Mouse (Mus musculus) CH12.LX (cell line): Measurements from ENCODE around the gene Carnmt1. TPM values are rescaled to one million over a fixed set of nuclear protein-coding genes. Genes with fewer than 3 reads are reported as not detected.
A peak's percentile ranks its signal among the peaks of the same experiment; 100 is the strongest.

Source experiments
- DNase-seq: peaks from one replicate; pipeline ENCODE4 v3.0.0-alpha.2; 2013; ENCODE audit errors: extremely low read depth
- H3K27ac ChIP-seq: 2 replicates; pipeline ENCODE4 v1.5.1; 2012; ENCODE audit warnings: low read depth, mild to moderate bottlenecking, control low read depth, moderate library complexity; ENCODE audit not compliant: insufficient read depth
- H3K27me3 ChIP-seq: replicated peaks from 2 replicates; pipeline ENCODE3; 2012; ENCODE audit warnings: inconsistent platforms
- H3K36me3 ChIP-seq, 2 experiments: replicated peaks in 1 of 2; 2 replicates each; pipeline versions ENCODE3 to v1.6.1; 2012; ENCODE audit warnings: inconsistent platforms in 1 of 2, low read length in 1 of 2, mild to moderate bottlenecking in 1 of 2, mixed read lengths in 1 of 2, moderate library complexity in 1 of 2; ENCODE audit not compliant: control insufficient read depth in 1 of 2, insufficient read depth in 1 of 2
- H3K4me1 ChIP-seq, 2 experiments: 2 replicates each; pipeline ENCODE4 v1.6.1; 2012; ENCODE audit warnings: inconsistent platforms in 1 of 2, moderate library complexity in 1 of 2; ENCODE audit not compliant: insufficient read depth in 2 of 2, control insufficient read depth in 1 of 2
- H3K4me2 ChIP-seq: 2 replicates; pipeline ENCODE4 v1.6.1; 2012; ENCODE audit warnings: low read depth, mild to moderate bottlenecking, control low read depth; ENCODE audit not compliant: poor library complexity, insufficient read depth, severe bottlenecking
- H3K4me3 ChIP-seq, 3 experiments: fragments of 150-350 bp in 1 of 3; sonication (generic) in 1 of 3; replicated peaks in 1 of 3; 2 replicates each; pipeline versions ENCODE3 to v1.5.1; 2011 to 2012; ENCODE audit warnings: low read depth in 2 of 3, low read length in 2 of 3, mild to moderate bottlenecking in 2 of 3, moderate library complexity in 2 of 3, control low read depth in 1 of 3, improper control_type of control experiment in 1 of 3, inconsistent platforms in 1 of 3, mixed read lengths in 1 of 3; ENCODE audit not compliant: poor library complexity in 1 of 3
- H3K79me2 ChIP-seq: replicated peaks from 2 replicates; pipeline ENCODE4 v1.6.1; 2012; ENCODE audit warnings: mild to moderate bottlenecking, moderate library complexity; ENCODE audit not compliant: control insufficient read depth, poor library complexity, insufficient read depth, severe bottlenecking; ENCODE audit errors: extremely low read depth
- H3K9ac ChIP-seq: 2 replicates; pipeline ENCODE4 v1.6.1; 2012; ENCODE audit warnings: low read depth, mild to moderate bottlenecking, control low read depth, moderate library complexity; ENCODE audit not compliant: insufficient read depth
- H3K9me3 ChIP-seq: replicated peaks from 2 replicates; pipeline ENCODE3; 2012; ENCODE audit warnings: low read length, inconsistent platforms, mixed read lengths
- BHLHE40 ChIP-seq: IDR thresholded peaks from 2 replicates; pipeline ENCODE4 v1.6.1; 2011; ENCODE audit warnings: mild to moderate bottlenecking, low read depth, low read length, improper control_type of control experiment
- CHD1 ChIP-seq: IDR thresholded peaks from 2 replicates; pipeline ENCODE4 v1.6.1; 2012; ENCODE audit warnings: low read depth, low read length, improper control_type of control experiment, inconsistent platforms
- CHD2 ChIP-seq: IDR thresholded peaks from 2 replicates; pipeline ENCODE4 v1.6.1; 2011; ENCODE audit warnings: low read length, improper control_type of control experiment
- CTCF ChIP-seq, 2 experiments: IDR thresholded peaks in 1 of 2; conservative IDR thresholded peaks in 1 of 2; 2 replicates each; pipeline ENCODE4 v1.5.1; 2011 to 2012; ENCODE audit warnings: low read depth in 2 of 2, low read length in 2 of 2, improper control_type of control experiment in 1 of 2, inconsistent platforms in 1 of 2, mild to moderate bottlenecking in 1 of 2, moderate library complexity in 1 of 2
- EP300 ChIP-seq: IDR thresholded peaks from 2 replicates; pipeline ENCODE4 v1.6.1; 2011; ENCODE audit warnings: low read length, improper control_type of control experiment
- GABPA ChIP-seq: IDR thresholded peaks from 2 replicates; pipeline ENCODE4 v1.6.1; 2012; ENCODE audit warnings: low read depth, low read length, improper control_type of control experiment, inconsistent platforms; ENCODE audit not compliant: insufficient replicate concordance
- HCFC1 ChIP-seq: IDR thresholded peaks from 2 replicates; pipeline ENCODE4 v1.6.1; 2012; ENCODE audit warnings: low read depth, mild to moderate bottlenecking, inconsistent platforms, low read length, improper control_type of control experiment
- IRF4 ChIP-seq: IDR thresholded peaks from 2 replicates; pipeline ENCODE4 v1.6.1; 2014; ENCODE audit warnings: low read depth, mild to moderate bottlenecking, inconsistent platforms, low read length, improper control_type of control experiment
- JUN ChIP-seq: IDR thresholded peaks from 2 replicates; pipeline ENCODE4 v1.6.1; 2011; ENCODE audit warnings: low read depth, mild to moderate bottlenecking, low read length, improper control_type of control experiment, moderate library complexity; ENCODE audit not compliant: insufficient read depth
- JUND ChIP-seq: conservative IDR thresholded peaks from 2 replicates; pipeline ENCODE4 v1.6.1; 2011; ENCODE audit warnings: low read depth, low read length, improper control_type of control experiment
- KAT2A ChIP-seq: IDR thresholded peaks from 2 replicates; pipeline ENCODE4 v1.6.1; 2012; ENCODE audit warnings: low read length, improper control_type of control experiment, inconsistent platforms; ENCODE audit not compliant: insufficient replicate concordance
- MAX ChIP-seq: IDR thresholded peaks from 2 replicates; pipeline ENCODE4 v1.6.1; 2011; ENCODE audit warnings: low read length, improper control_type of control experiment
- MAZ ChIP-seq: IDR thresholded peaks from 2 replicates; pipeline ENCODE4 v1.6.1; 2012; ENCODE audit warnings: low read depth, mild to moderate bottlenecking, inconsistent platforms, low read length, improper control_type of control experiment, moderate library complexity
- PAX5 ChIP-seq: IDR thresholded peaks from 2 replicates; pipeline ENCODE4 v1.6.1; 2012; ENCODE audit warnings: low read length, inconsistent platforms, mixed read lengths
- SIN3A ChIP-seq: IDR thresholded peaks from 2 replicates; pipeline ENCODE4 v1.6.1; 2012; ENCODE audit warnings: low read length, improper control_type of control experiment, inconsistent platforms
- SMC3 ChIP-seq: IDR thresholded peaks from 2 replicates; pipeline ENCODE4 v1.6.1; 2011; ENCODE audit warnings: low read depth, low read length, improper control_type of control experiment
- TCF12 ChIP-seq: IDR thresholded peaks from 2 replicates; pipeline ENCODE4 v1.6.1; 2014; ENCODE audit warnings: low read depth, mild to moderate bottlenecking, inconsistent platforms, low read length, improper control_type of control experiment
- UBTF ChIP-seq: IDR thresholded peaks from 2 replicates; pipeline ENCODE4 v1.6.1; 2012; ENCODE audit warnings: low read depth, mild to moderate bottlenecking, inconsistent platforms, low read length, improper control_type of control experiment, moderate library complexity
- ZC3H11A ChIP-seq: IDR thresholded peaks from 2 replicates; pipeline ENCODE4 v1.6.1; 2012; ENCODE audit warnings: low read depth, mild to moderate bottlenecking, inconsistent platforms, low read length, improper control_type of control experiment
- ZMIZ1 ChIP-seq: IDR thresholded peaks from 2 replicates; pipeline ENCODE4 v1.6.1; 2012; ENCODE audit warnings: low read depth, mild to moderate bottlenecking, inconsistent platforms, low read length, improper control_type of control experiment
- ZNF384 ChIP-seq: IDR thresholded peaks from 2 replicates; pipeline ENCODE4 v1.6.1; 2012; ENCODE audit warnings: low read depth, low read length, improper control_type of control experiment, inconsistent platforms
- dilution Hi-C: fragments of 300-500 bp; cut with MboI; formaldehyde crosslinking; loops from 2 replicates; pipeline ENCODE4 v1.14.3; 2020; ENCODE audit warnings: low sequenced_read_pairs; ENCODE audit not compliant: extremely low pct_unique_long_range_greater_than_20kb, extremely low pct_ligation_motif_present
- in situ Hi-C: fragments of 300-500 bp; cut with MboI; formaldehyde crosslinking; loops from 3 replicates; pipeline ENCODE4 v1.14.3; 2019; ENCODE audit warnings: low sequenced_read_pairs, low pct_ligation_motif_present, low pct_unique_long_range_greater_than_20kb, mixed read lengths
- polyA plus RNA-seq: library from polyadenylated mRNA; unstranded; fragments of >175 nt; gene quantifications from 2 replicates; pipeline ENCODE4 v1.2.1, GENCODE M21; 2012; ENCODE audit warnings: low read depth; ENCODE audit not compliant: insufficient read length
- total RNA-seq, 2 experiments: library from RNA; depleted of rRNA; stranded (reverse); fragments of 300-350 nt in 1 of 2; fragments of >200 nt in 1 of 2; gene quantifications; 2 replicates each; pipeline ENCODE4 v1.2.3; 2012 to 2014

Carnmt1 gene
- total and polyA plus RNA-seq, 3 experiments, result 17.6 to 47.1 (median 41.7) TPM

DNA sequence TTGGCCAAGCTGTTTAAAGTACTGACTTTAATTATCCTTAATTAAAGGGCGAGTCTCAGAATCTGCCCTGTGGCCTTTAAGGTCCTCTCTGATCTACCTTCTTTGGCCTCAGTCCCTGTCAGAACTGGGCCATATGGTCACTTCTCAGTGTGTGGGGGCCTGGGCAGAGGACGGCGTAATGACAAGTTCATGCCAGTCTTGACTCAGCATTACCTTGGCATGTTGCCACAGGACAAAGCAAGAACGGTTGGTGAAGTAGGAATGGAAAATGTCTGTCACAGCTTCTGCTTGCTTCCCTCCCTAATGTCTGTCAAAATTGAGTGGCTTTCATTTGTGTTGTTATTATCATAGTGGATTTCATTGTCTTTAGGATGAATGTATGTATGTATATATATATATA lies 18.0 kb upstream of the Carnmt1 start (continued):
- TF ChIP-seq JUND, result peak; percentile 77
- TF ChIP-seq CHD2, result peak; percentile 60; the same call in 1 of the 2 replicates
- peak; percentile 89 for TF ChIP-seq IRF4

GRCm38 (mm10) chr19:18653058-18653457 lies 17.5 kb upstream of the Carnmt1 start:
- dilution Hi-C loops (no loop called here), in situ Hi-C loops (no loop called here)
- H3K4me3 ChIP-seq, result no peak overlapping the region
- peaks cover 0 to 4% of the 10 kb centered on the region in 2 experiments for H3K36me3 ChIP-seq
- peaks cover 18 to 45% of the 10 kb centered on the region in 2 experiments for H3K4me1 ChIP-seq
- peak overlapping the region; percentile 97 for H3K27ac ChIP-seq
- peak overlapping the region; percentile 21; the same call in 1 of the 2 replicates for H3K9ac ChIP-seq
- no peaks in the 10 kb centered on the region for H3K27me3 ChIP-seq
- H3K9me3 ChIP-seq, result no peaks in the 10 kb centered on the region
- no peak overlapping the region; the same call in 1 of the 2 replicates for H3K4me2 ChIP-seq
- no peaks in the 10 kb centered on the region for H3K79me2 ChIP-seq
- no peak for TF ChIP-seq TCF12
- TF ChIP-seq CTCF (conservative IDR thresholded peaks at IDR 0.05 in 1 of 2, IDR thresholded peaks at IDR 0.05 in 1 of 2; ENCODE audit: low read depth in 2 of 2, low read length in 2 of 2), result no peak
- no peak for TF ChIP-seq HCFC1
- no peak for TF ChIP-seq JUN
- TF ChIP-seq SMC3, result no peak
- no peak for TF ChIP-seq IRF4
- no peak for TF ChIP-seq ZNF384
- no peak for TF ChIP-seq CHD1
- TF ChIP-seq KAT2A, result no peak
- TF ChIP-seq ZMIZ1, result no peak
- no peak for TF ChIP-seq BHLHE40
- no peak for TF ChIP-seq ZC3H11A
- TF ChIP-seq MAX, result no peak
- TF ChIP-seq MAZ, result no peak
- no peak for TF ChIP-seq GABPA
- no peak for TF ChIP-seq UBTF
- DNase-seq, result no peak

GRCm38 (mm10) chr19:18654330-18654729 lies 16.2 kb upstream of the Carnmt1 start:
- no peaks in the 10 kb centered on the region for H3K79me2 ChIP-seq
- DNase-seq, result no peak
- dilution Hi-C loops (no loop called here), in situ Hi-C loops (no loop called here)
- peak overlapping the region; percentile 97 for H3K27ac ChIP-seq
- H3K9me3 ChIP-seq, result no peaks in the 10 kb centered on the region
- no peak overlapping the region for H3K4me3 ChIP-seq
- TF ChIP-seq MAX, result no peak
- peak; percentile 28; the same call in 1 of the 2 replicates for TF ChIP-seq SIN3A
- TF ChIP-seq PAX5, result no peak
- TF ChIP-seq EP300, result no peak
- H3K36me3 ChIP-seq, result peaks cover 0 to 4% of the 10 kb centered on the region in 2 experiments
- peak overlapping the region; percentile 74; the same call in 1 of the 2 replicates for H3K4me2 ChIP-seq
- no peaks in the 10 kb centered on the region for H3K27me3 ChIP-seq
- H3K4me1 ChIP-seq, result peaks cover 20 to 54% of the 10 kb centered on the region in 2 experiments
- peak overlapping the region; percentile 72 for H3K9ac ChIP-seq
